Mouse (Mus musculus) liver, postnatal 0 days (tissue): Measurements from ENCODE around the gene Snx17. TPM values are rescaled to one million over a fixed set of nuclear protein-coding genes. Genes with fewer than 3 reads are reported as not detected.

ENCODE experiments used
- ATAC-seq: fragments of 200-750 bp; cut with Nextera tagmentation; 2 replicates; pipeline ENCODE4 v1.8.0; 2017; ENCODE audit warnings: mild to moderate bottlenecking, moderate library complexity
- DNase-seq: peaks from one replicate; pipeline ENCODE4 v3.0.0-alpha.2; 2016
- H3K27ac ChIP-seq: fragments of 300-500 bp; sonication (generic); 2 replicates; pipeline ENCODE4 v1.5.1; 2014; ENCODE audit warnings: antibody characterized with exemption, moderate library complexity, mild to moderate bottlenecking, low read depth
- H3K27me3 ChIP-seq: fragments of 300-500 bp; sonication (generic); 2 replicates; pipeline ENCODE4 v1.6.1; 2014; ENCODE audit warnings: low read length, control low read depth, mixed read lengths; ENCODE audit not compliant: insufficient read depth
- H3K36me3 ChIP-seq: fragments of 300-500 bp; sonication (generic); replicated peaks from 2 replicates; pipeline ENCODE4 v1.6.1; 2014; ENCODE audit warnings: mild to moderate bottlenecking, control low read depth, low read length, moderate library complexity, mixed read lengths; ENCODE audit not compliant: insufficient read depth
- H3K4me1 ChIP-seq: fragments of 300-500 bp; sonication (generic); 2 replicates; pipeline ENCODE4 v1.6.1; 2014; ENCODE audit warnings: antibody characterized with exemption, mild to moderate bottlenecking, control low read depth; ENCODE audit not compliant: insufficient read depth
- H3K4me2 ChIP-seq: fragments of 300-500 bp; sonication (generic); 2 replicates; pipeline ENCODE4 v1.6.1; 2014; ENCODE audit warnings: low read depth, mild to moderate bottlenecking, low read length, moderate library complexity, mixed read lengths
- H3K4me3 ChIP-seq: fragments of 300-500 bp; sonication (generic); 2 replicates; pipeline ENCODE4 v1.5.1; 2014; ENCODE audit warnings: low read depth, low read length
- H3K9ac ChIP-seq: fragments of 300-500 bp; sonication (generic); replicated peaks from 2 replicates; pipeline ENCODE4 v1.6.1; 2014; ENCODE audit warnings: mild to moderate bottlenecking, moderate library complexity
- H3K9me3 ChIP-seq: fragments of 300-500 bp; sonication (generic); 2 replicates; pipeline ENCODE4 v1.6.1; 2016; ENCODE audit warnings: mild to moderate bottlenecking, control low read depth, low read length, mixed read lengths
- CTCF ChIP-seq: sonication (generic); IDR thresholded peaks from 2 replicates; pipeline ENCODE4 v1.5.1; 2016; ENCODE audit warnings: antibody characterized with exemption, low read depth
- EP300 ChIP-seq: IDR thresholded peaks from 2 replicates; pipeline ENCODE4 v1.6.1; 2016; ENCODE audit warnings: antibody characterized with exemption, low read depth, mild to moderate bottlenecking
- WGBS: fragments of 180-500 bp; shearing (Covaris S2); extraction: QIAGEN DNeasy Blood & Tissue Kit; methylation state at CpG from one replicate; pipeline ENCODE4 v1.1.7; 2014; ENCODE audit not compliant: insufficient replicate concordance; 5-methylcytosine and 5-hydroxymethylcytosine counted together
- polyA plus RNA-seq: library from polyadenylated mRNA; unstranded; fragments of >200 nt; fragmentation: Nextera tagmentation; extraction: Ambion mirVana; gene quantifications from 2 replicates; pipeline ENCODE4 v1.2.1, GENCODE M21; 2015

The Snx17 gene
- polyA plus RNA-seq = 29.4 and 29.9 TPM in 2 replicates

- Histone ChIP-seq H3K4me1 (peaks cover 17% of the 10 kb centered on the region), H3K27me3 (no peaks in the 10 kb centered on the region), H3K9me3 (no peaks in the 10 kb centered on the region), H3K27ac (peak within 1 kb of the TSS; percentile 94), H3K36me3 (peaks cover 56% of the 10 kb centered on the region), H3K4me3 (peak within 1 kb of the TSS; percentile 74), H3K9ac (peak within 1 kb of the TSS; percentile 89), H3K4me2 (peak within 1 kb of the TSS; percentile 86)
- WGBS = under 1% methylated on average over 48 of the region's 48 CpGs
- peak; percentile 93 for TF ChIP-seq CTCF
- TF ChIP-seq EP300 = peak; percentile 40; the same call in 1 of the 2 replicates
- peak; percentile 95 for ATAC-seq
- DNase-seq = peak; percentile 100
Measured at GRCm38 (mm10) chr5:31192939-31193630, at the start of gene Snx17, which contains the start of gene Eif2b4. Snx17 (plus strand) TSS chr5:31193227. Eif2b4 (minus strand) TSS chr5:31193430.

DNA sequence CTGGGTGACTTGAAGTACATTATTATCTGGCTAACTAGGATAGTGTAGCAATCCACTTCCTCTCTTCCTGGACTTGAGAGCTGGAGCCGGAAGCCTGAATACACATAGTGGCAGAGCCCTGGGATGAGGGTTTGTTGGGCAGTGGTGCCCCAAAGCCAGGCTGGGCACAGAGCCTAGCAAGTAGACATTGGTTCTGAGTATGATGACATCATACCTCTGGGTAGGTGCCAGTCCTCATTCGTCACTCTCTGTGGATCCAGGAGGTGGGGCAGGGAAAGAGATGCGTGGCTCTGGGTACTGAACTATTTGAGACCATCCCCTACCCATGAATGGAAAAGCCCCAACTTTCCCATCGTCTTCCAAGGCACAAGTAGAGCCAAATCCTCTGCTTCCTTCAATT, 43.2 kb upstream of the Snx17 start:
- H3K9ac ChIP-seq = no peak overlapping the region
- H3K4me3 ChIP-seq = no peak overlapping the region
- DNase-seq (no peak), ATAC-seq (no peak)
- 73% methylated on average over 4 of the region's 4 CpGs for WGBS
- H3K4me2 ChIP-seq = no peak overlapping the region
- H3K27me3 ChIP-seq = no peaks in the 10 kb centered on the region
- H3K9me3 ChIP-seq = no peaks in the 10 kb centered on the region
- H3K36me3 ChIP-seq = peaks cover 5% of the 10 kb centered on the region; the same call in 1 of the 2 replicates
- TF ChIP-seq CTCF = no peak
- no peak for TF ChIP-seq EP300
- no peak overlapping the region for H3K27ac ChIP-seq
- peaks cover 11% of the 10 kb centered on the region for H3K4me1 ChIP-seq

GRCm38 (mm10) chr5:31151746-31152145, 41.3 kb upstream of the Snx17 start:
- no peaks in the 10 kb centered on the region for H3K9me3 ChIP-seq
- H3K4me2 ChIP-seq = no peak overlapping the region
- H3K27me3 ChIP-seq = no peaks in the 10 kb centered on the region
- 78% methylated on average over 3 of the region's 3 CpGs for WGBS
- no peak for DNase-seq
- H3K4me1 ChIP-seq = peaks cover 12% of the 10 kb centered on the region
- no peak overlapping the region for H3K9ac ChIP-seq
- H3K27ac ChIP-seq = no peak overlapping the region
- peaks cover 8% of the 10 kb centered on the region for H3K36me3 ChIP-seq
- H3K4me3 ChIP-seq = no peak overlapping the region
- ATAC-seq = 0 out of 2 replicates have a peak, but pooled peaks have one; percentile 22
- TF ChIP-seq EP300 = no peak
- TF ChIP-seq CTCF = peak; percentile 37

DNA sequence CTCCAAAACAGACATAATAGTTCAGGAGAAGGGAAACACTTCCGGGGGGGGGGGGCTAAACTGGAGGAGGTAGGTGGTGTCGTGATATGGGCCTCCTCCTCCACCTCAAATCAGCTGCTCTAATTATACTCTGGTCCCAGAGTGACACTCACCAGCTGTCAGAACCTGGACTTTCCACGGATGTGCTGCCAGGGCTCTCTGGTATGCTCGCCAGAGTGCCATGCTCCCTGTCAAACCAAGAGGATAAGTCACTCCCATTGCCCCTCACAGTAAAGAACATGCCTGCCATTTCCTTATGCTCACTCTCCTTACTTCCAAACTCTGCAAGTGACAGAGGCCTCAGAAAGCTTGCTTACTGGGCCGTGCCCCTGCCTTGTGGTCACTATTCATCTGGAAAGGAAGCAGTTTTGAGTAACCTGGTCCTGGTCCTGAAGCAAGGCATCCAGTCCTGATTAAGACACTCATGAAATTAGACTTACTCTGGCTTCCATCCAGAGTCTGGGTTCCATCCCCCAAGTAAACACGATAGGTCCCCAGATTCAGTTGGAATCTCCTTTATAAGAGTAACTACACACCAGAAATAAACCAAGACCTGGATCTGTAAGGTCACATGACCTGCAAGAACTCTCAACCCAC, 39.4 kb upstream of the Snx17 start:
- 30% methylated on average over 6 of the region's 6 CpGs for WGBS
- ATAC-seq = peak; percentile 1
- H3K36me3 ChIP-seq = peaks cover 25% of the 10 kb centered on the region
- no peak for DNase-seq
- peak overlapping the region; percentile 72 for H3K9ac ChIP-seq
- peaks cover 12% of the 10 kb centered on the region for H3K4me1 ChIP-seq
- H3K27me3 ChIP-seq = no peaks in the 10 kb centered on the region
- no peaks in the 10 kb centered on the region for H3K9me3 ChIP-seq
- no peak overlapping the region for H3K27ac ChIP-seq
- peak overlapping the region; percentile 74 for H3K4me3 ChIP-seq
- H3K4me2 ChIP-seq = peak overlapping the region; percentile 82
- TF ChIP-seq EP300 (no peak), CTCF (no peak)

DNA sequence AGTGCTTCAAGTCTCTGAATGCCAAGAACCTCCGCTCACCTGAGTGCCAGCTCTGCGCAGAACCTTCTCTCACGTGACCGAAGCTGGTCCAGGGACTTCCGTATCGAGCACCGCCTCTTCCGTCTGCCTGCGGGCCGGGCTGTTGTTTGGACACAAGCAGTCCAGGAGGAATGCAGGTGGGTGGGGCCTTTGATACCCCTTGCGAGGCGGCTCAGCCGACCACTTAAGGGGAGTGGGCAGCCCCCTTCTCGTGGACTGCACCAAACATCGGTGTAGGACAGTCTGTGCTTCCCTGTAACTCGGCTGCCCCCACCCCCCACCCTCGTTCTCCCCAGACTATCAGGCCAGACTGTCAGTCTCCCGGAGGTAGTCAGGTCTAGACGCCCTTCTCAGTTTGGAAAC, 38.9 kb upstream of the Snx17 start, which contains the start of gene Mpv17:
Gene Mpv17, minus strand, starts transcription at position 100 of the 402 bp plus-strand sequence.
- Histone ChIP-seq H3K27me3 (no peaks in the 10 kb centered on the region), H3K36me3 (peaks cover 30% of the 10 kb centered on the region), H3K9ac (peak within 1 kb of the TSS; percentile 72), H3K27ac (peak within 1 kb of the TSS; percentile 35; the same call in 1 of the 2 replicates), H3K4me2 (peak within 1 kb of the TSS; percentile 82), H3K4me3 (peak within 1 kb of the TSS; percentile 74), H3K9me3 (no peaks in the 10 kb centered on the region), H3K4me1 (peaks cover 12% of the 10 kb centered on the region)
- DNase-seq = peak; percentile 83
- ATAC-seq = peak; percentile 90
- 0% methylated on average over 19 of the region's 19 CpGs for WGBS
- TF ChIP-seq EP300 (no peak), CTCF (no peak)

- H3K36me3 ChIP-seq = peaks cover 81% of the 10 kb centered on the region
- no peak overlapping the region for H3K9ac ChIP-seq
- H3K27ac ChIP-seq = no peak overlapping the region
- no peaks in the 10 kb centered on the region for H3K4me1 ChIP-seq
- no peak for ATAC-seq
- no peak overlapping the region for H3K4me2 ChIP-seq
- no peaks in the 10 kb centered on the region for H3K27me3 ChIP-seq
- H3K4me3 ChIP-seq = no peak overlapping the region
- DNase-seq = no peak
- no peak for TF ChIP-seq EP300
- H3K9me3 ChIP-seq = no peaks in the 10 kb centered on the region
Measured at GRCm38 (mm10) chr5:31162462-31162861, 30.6 kb upstream of the Snx17 start.
